Mouse (Mus musculus): ENCODE data around the gene C77080.

C77080 gene

DNA sequence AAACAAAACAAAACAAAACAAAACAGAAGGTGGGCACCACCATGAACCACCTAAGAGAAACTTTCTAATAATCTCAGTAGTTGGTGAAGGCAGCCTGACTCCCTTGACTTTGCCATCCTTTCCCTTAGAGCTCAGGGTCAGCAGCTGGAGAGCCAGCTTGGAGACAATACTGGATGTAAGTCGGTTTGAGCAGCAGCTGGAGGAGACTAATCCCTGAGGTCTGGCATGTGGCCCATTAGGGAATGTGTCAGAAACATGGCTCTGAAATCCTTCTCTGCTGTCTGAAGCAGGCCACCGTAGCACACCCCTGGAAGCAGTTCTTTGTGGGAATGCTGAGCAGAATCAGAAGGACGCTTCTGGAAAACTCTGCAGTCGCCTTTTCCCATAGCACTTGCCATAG is 49.7 kb downstream of the C77080 start:
- DNase-seq = no peak

DNA sequence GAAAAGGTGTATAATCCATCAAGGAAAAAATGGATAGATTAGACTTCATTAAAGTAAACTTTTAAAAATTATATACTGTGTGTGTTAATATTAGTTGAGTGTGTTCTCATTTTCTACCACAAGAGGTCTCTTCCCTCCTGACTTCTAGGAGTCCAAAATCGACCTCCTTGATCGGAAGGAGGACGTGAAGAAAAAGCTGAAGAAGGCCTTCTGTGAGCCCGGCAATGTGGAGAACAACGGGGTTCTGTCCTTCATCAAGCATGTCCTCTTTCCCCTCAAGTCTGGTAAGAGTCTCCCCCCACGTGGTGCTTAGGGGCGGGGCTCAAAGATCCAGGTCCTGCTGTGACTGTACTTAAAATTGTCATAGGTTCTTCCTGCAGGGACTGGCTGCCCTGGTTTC is 51.7 kb downstream of the C77080 start:
- DNase-seq = no peak

DNA sequence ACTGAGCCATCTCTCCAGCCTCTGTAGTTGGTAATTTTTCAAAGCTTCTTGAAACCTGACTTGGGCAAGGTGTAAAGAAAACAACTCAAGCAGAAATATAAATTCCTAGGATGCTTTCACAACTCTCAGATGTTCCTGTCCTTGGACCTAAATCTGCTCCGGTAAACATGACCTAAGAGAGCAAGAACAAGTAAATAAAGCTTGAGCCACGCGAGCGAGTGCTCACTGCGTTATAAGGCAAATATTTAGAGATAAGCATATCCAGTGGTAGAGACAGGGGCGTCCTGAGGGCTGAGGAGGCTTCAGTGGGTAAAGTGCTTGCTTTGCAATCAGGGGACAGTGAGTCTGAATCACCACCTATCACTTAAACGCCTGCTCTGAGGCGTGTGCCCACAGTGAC is 54.4 kb downstream of the C77080 start:
- no peak for DNase-seq

DNA sequence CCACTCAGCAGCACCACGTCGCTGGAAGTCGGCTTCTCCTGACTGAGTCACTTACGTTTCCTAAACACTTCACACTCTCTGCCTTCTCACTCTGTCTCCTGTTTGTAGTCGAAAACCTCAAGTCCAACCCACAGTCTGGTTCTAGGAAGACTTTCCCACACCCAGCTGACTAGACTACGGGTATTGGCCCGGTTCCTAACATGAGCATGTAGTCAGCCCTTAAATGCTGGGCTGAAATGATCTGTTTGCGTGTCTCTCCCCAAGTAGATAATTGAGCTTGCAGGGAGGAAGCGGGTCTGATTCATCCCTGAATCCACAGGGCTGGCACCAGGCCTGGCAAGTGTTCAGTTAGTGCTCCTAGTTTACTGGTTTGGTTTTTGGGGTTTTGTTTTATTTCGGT is 56.5 kb downstream of the C77080 start:
- no peak for DNase-seq

DNA sequence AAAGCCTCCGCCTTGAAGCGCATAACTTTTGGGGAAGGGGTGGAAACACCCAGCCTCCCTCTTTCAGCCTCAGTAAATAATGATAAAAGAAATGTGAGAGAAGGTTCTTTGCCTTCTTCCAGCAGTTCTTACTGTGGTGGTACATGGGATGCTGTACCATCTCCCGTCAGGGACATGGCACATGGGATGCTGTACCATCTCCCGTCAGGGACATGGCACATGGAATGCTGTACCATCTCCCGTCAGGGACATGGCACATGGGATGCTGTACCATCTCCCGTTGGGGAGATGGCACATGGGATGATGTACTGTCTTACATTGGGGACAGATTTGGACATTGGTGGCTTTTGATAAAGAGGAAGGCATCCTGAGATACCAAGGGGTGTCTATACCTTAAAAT is 63.7 kb downstream of the C77080 start:
- no peak for DNase-seq

DNA sequence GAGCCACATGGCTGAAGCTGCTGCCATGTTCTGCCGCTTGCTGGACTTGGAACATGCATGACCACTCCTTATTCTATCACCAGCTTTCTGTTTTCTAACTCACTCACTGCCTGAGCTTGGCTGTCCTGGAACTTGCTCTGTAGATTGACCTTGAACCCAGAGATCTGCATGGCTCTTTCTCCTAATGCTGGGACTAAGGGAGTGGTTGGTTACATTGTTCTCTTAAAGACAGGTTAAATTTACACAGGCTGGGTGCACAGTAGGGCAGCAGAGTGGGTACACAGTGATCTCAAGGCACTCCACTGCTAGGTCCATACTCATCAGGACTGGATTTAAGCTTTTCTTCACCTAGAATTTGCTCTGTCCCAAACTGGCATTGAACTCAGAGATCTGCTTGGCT is 66.9 kb downstream of the C77080 start:
- no peak for DNase-seq

DNA sequence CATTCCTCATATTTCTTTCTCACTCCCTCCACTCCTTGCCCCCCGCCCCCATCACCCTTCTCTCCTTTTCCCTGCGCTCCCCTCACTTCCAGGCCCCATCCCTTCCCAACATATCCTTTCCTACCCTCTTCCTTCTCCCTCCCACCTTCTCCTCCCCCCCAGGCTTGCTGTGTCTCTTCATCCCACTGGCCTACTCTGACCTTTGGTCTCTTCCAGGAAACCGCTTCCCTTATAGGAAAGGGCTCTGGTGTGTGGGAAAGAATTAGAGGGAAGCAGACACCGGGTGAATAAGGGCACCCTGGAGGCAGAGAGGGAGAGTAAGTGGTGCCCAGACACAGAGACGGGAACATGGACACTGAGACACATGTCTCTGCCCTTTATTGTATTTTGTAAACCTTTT is 69.5 kb downstream of the C77080 start:
- no peak for DNase-seq

DNA sequence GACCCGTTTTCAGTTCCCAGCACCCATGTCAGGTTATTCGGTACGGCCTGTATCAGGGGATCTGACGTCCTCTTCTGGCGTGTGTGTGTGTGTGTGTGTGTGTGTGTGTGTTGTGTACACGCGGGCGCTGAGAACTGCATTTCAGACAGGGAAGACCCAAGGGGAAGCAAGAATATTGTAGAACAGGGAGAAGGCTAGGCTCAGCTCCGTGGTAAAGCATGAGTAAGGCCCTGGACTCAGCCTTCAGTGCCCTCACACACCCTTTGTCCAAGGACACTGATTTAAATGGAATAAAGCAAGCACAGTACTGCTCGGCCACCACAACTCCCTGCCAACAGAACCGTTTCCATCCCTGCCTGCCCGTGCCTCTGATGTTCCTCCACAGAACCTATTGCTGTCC is 70.7 kb downstream of the C77080 start:
- DNase-seq = peak; percentile 6

DNA sequence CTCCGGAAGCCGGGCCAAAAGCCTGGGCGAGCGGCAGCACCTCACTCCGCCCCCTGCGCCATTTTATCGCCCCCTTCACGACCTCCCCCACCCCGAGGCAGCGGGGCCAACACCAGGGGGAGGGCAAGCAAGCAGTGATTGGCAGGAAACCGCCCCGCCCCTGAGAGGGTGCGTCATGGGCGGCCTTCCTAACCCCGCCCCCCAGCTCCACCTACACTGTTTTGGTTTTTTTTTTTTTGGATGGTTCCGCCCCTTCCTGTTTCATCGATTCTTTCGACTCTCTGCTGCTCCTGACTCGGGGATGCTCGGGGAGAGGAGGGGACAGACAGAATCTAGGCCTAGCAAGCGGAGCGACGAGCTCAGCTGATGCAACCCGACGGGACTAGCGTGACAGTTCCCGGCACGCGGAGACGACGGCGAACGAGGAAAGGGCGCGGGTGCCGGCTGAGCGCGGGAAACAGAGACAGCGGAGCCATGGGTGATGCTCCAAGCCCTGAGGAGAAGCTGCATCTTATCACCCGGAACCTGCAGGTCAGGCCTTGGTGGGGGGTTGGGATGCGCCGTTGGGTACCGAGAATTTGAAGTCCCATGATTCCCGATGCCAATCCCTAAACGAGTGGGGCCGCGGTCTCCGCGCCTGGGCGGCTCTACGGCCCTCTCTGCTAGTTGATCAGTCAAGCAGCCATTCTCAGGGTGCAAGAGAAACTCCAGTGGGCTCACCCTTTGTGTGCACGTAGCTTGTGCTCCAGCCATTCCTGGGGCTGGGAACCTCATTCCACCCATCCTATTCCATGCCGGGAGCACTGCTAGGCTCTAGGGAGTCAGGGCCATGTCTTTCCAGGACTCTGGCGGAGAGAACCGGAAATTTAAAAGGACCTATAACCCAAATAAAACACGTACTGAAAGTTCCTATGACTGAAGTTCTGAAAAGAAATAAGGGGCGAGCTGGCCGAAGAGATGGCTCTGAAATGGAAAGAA is 71.4 kb downstream of the C77080 start, which contains the start of the genes S100pbp and Yars:
Gene S100pbp (minus strand): TSS at position 186 of the 978 bp plus-strand sequence.
Gene Yars (plus strand): TSS at position 219 of the 978 bp plus-strand sequence.
- DNase-seq = peak; percentile 99

DNA sequence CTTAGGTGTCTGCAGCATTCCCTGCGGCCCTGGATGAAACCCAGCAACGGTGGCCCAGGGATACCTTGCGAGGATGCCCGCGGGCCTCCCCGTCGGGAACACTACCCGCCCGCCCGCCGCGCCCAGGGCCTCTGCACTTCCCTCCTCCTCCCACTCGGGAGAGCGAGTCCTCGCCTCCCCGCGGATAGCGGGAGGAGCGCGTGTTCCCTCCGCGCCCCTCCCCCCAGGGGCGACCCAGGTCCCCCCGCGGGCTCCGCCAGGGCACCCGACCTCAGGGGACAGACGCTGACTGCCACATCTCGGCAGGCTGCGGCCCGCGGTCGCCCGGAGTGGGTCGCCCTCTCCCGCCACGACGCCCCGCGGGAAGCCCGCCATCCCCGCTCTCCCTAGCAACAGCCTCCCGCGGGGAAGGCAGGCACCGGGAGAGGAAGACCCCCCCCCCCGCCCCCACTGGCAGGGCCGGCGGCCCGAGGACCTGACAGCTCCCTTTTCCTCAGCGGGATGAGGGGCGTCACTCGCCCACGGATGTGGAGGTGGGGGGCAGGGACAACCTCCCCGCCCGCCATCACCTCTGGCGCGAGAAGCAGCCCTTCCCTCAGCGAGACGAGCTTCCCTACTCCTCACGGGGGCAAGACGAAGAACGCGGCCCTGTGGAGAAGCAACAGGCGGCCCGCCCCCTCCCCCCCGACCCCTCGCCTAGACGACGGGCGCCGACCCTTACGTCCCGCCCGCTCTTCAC is 72.2 kb downstream of the C77080 start:
- DNase-seq = peak; percentile 66

DNA sequence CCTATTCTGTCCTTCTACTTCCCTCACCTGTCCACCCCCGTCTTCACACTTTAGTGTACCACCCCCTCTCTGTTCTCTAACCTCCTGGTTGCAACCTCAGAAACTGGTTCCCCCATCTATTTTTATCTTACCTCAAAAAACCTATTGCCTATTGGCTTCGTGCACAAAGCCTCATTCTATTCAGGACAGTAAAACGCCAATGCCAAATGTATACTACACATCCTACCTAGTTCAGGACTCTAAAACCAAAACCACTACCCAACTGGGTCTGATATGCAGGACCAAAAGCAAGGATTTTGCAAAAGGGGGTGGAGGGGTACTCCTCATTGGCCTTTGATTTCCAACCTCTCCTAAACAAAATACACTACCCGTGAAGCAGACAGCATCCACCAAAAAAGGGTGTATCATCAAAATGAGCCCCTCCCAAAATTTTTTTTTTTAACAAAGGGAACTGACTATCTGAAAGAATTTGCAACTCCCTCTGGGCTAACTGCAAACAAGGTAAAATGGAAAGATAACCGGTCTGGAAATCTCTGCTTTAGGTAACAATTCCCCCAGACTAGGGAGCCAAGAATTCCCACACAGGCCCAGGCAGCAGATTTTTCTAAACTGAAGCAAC is 73.1 kb downstream of the C77080 start:
- no peak for DNase-seq

DNA sequence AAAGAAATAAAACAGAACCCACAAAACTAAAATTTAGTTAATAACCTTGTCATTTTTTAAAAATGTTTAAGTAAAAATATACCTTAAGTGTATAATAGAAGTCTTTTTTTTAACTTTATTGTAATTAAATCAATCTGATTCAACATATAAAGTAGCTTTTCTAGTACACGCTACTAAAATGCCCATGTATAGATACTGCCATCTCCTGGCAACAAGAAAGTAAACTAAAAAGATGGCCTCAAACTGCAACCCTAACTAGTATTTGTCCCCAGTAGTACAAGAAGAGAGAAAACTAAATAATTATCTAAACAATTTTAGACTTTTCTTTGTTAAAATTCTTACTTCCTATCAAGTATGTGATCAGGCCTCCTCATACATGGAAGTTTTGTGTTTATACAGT is 81.6 kb downstream of the C77080 start:
- no peak for DNase-seq

DNA sequence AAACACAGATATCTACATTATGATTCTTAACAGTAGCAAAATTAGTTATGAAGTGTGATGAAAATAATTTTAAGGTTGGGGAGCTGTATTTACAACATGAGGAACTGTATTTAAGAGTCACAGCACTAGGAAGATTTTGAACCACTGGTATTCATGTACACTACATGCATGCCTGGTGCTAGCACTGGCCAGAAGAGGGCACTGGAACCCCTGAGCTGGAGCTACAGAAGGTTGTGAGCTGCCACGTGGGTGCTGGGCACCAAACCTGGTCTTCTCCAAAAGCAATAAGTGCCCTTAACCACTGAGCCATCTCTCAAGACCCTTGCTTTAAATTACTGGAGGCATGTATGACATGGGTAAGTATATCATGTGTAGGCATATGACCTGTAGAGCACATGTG is 88.7 kb downstream of the C77080 start:
- no peak for DNase-seq
